Mouse (Mus musculus) testis, adult 2 months (tissue): Measurements from ENCODE around the gene D11Wsu47e.

Source experiments
- CTCF ChIP-seq: fragments of 200-500 bp; IDR thresholded peaks from 2 replicates; pipeline ENCODE4 v1.5.1; 2012; ENCODE audit warnings: low read depth, mild to moderate bottlenecking, inconsistent platforms, low read length, moderate library complexity; ENCODE audit not compliant: control insufficient read depth, insufficient read depth, insufficient replicate concordance
- POLR2A ChIP-seq: fragments of 200-500 bp; IDR thresholded peaks from 2 replicates; pipeline ENCODE4 v1.6.1; 2012; ENCODE audit warnings: low read depth, mild to moderate bottlenecking, inconsistent platforms, low read length, moderate library complexity; ENCODE audit not compliant: control insufficient read depth

- peak; percentile 98; the same call in 1 of the 2 replicates for TF ChIP-seq CTCF
- no peak for TF ChIP-seq POLR2A
These were observed 19.5 kb downstream of the D11Wsu47e start for GRCm38 (mm10) chr11:113703758-113704157.
